Mouse (Mus musculus) liver, embryonic 14.5 days (tissue): ENCODE results near the gene Car14.

ENCODE experiments used
- CTCF ChIP-seq: IDR thresholded peaks from 2 replicates; pipeline ENCODE4 v1.5.1; 2016; ENCODE audit warnings: antibody characterized with exemption, low read depth, control low read depth
- EP300 ChIP-seq: IDR thresholded peaks from 2 replicates; pipeline ENCODE4 v1.6.1; 2016; ENCODE audit warnings: antibody characterized with exemption, low read depth

GRCm38 (mm10) chr3:95891211-95892065, 13.1 kb downstream of the Car14 start, which contains the start of gene BC028528:
- no peak for TF ChIP-seq EP300
- TF ChIP-seq CTCF: no peak
